Mouse (Mus musculus) olfactory bulb, adult 2 months (tissue): Measurements from ENCODE around the gene Gm34653.

Experiments
- CTCF ChIP-seq: fragments of 200-500 bp; IDR thresholded peaks from 2 replicates; pipeline ENCODE4 v1.5.1; 2012; ENCODE audit warnings: low read depth, mild to moderate bottlenecking, low read length, moderate library complexity; ENCODE audit not compliant: insufficient read depth
- POLR2A ChIP-seq: fragments of 200-500 bp; IDR thresholded peaks from 2 replicates; pipeline ENCODE4 v1.6.1; 2012; ENCODE audit warnings: mild to moderate bottlenecking, low read depth, low read length, moderate library complexity; ENCODE audit not compliant: insufficient read depth

DNA sequence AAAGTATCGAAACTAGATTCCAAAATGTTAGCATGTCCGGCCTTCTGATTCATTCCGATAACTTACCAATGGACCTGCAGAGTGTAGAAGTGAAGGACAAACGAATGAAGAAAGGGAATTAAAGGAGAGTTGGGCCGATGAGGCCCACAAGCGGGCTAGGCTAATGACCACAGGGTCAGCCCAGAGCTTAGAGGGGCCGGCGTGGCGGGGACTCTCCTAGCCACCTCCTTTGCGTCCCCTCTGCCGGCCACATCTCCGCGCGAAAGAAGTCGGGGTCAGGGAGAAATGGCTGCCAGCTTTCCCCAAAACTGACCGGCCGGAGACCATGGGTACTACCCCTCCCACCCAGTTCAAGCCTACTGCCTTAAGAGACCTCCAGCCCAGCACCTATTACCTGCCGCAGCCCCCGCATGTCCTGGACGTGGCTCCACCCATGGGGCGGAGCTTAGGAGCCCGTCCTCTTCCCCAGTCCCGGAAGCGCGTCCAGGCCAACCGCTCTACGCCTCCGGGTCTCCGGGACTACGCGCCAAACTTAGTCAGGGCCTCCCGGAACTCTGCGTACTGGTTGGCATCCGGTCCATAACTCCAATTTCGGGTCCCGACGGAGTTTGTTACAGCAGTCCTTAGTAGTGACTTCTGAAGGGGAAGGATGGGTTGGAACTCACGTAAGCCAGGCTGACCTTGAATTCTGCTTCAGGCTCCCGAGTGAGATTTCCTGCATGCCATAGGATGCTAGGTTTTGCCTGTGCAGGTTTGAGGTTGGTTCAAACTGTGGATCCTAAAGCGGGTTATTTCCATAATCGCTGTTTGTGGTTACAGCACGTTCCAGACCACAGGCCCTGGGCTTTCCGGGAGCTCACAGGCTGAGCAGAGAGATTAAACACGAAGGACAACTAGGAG is 33.2 kb upstream of the Gm34653 start, which contains the start of gene Rabepk:
- TF ChIP-seq CTCF = no peak
- TF ChIP-seq POLR2A = peak; percentile 47; the same call in 1 of the 2 replicates
